Mouse (Mus musculus): ENCODE data around the gene Prkcb. TPM values are rescaled to one million over a fixed set of nuclear protein-coding genes. Genes with fewer than 3 reads are reported as not detected.

Prkcb gene
- polyA plus RNA-seq, 1 experiment, result 1.0 TPM

DNA sequence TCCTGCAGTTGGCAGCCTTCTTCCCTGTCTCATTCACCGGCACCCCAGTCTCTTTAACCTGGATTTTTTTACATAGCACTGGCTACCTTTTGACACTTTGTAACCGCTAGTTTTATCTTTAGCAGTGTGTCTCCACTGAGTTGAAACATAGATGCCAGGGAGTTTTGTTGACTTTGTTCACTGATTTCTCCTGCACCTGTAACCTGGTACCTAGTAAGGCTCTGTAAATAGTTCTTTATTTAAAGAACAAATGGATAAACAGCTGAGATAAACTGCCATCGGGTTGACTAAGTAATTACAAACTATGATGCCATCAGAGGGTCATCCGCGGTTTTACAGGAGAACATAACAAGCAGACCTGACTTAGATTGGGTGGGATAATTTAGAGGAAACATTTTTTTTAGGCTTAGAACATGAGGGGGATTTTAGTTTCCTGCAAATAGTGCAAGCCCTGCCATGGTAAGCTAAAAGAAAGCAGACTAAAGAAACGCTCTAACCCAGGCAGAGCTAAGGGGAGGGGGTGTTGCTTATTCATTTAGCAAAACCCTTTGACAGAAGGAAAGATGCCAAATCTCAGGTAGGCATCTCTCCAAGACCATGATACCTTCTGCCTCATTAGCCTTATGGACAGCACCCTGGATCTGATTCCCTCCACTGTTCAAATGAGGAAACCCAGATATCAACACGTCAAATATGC lies 291.1 kb downstream of the Prkcb start:
- TF ChIP-seq CTCF (IDR thresholded peaks at IDR 0.05; ENCODE audit: borderline replicate concordance, insufficient read depth, low read length) (no peak), POLR2A (IDR thresholded peaks at IDR 0.05; ENCODE audit: low read depth, low read length) (no peak)
- no peaks in the 10 kb centered on the region for H3K4me1 ChIP-seq (ENCODE audit: control insufficient read depth, insufficient read depth, low read length)
- no peak overlapping the region for H3K27ac ChIP-seq (ENCODE audit: insufficient read depth, low read length)
- H3K4me3 ChIP-seq (ENCODE audit: insufficient read depth, low read length), result no peak overlapping the region

DNA sequence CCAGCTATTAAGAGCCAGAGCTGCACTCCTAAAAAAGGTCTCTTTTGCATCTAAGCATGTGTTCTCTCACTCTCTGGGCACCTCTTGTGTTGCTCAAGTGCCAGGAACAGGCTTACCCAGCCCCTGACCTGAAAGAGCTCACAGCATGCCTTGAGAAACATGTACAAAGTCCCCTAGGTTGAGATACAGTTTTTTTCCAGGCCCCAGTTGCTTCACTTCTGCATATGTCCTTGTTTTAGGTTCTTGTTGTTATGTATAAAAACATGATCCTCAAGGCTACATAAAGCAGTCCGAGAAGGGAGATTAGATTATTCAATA lies 291.6 kb downstream of the Prkcb start:
- TF ChIP-seq CTCF (IDR thresholded peaks at IDR 0.05; ENCODE audit: borderline replicate concordance, insufficient read depth, low read length) (no peak), POLR2A (IDR thresholded peaks at IDR 0.05; ENCODE audit: low read depth, low read length) (no peak)
- Histone ChIP-seq H3K27ac (ENCODE audit: insufficient read depth, low read length) (no peak overlapping the region), H3K4me1 (ENCODE audit: control insufficient read depth, insufficient read depth, low read length) (no peaks in the 10 kb centered on the region), H3K4me3 (ENCODE audit: insufficient read depth, low read length) (no peak overlapping the region)

DNA sequence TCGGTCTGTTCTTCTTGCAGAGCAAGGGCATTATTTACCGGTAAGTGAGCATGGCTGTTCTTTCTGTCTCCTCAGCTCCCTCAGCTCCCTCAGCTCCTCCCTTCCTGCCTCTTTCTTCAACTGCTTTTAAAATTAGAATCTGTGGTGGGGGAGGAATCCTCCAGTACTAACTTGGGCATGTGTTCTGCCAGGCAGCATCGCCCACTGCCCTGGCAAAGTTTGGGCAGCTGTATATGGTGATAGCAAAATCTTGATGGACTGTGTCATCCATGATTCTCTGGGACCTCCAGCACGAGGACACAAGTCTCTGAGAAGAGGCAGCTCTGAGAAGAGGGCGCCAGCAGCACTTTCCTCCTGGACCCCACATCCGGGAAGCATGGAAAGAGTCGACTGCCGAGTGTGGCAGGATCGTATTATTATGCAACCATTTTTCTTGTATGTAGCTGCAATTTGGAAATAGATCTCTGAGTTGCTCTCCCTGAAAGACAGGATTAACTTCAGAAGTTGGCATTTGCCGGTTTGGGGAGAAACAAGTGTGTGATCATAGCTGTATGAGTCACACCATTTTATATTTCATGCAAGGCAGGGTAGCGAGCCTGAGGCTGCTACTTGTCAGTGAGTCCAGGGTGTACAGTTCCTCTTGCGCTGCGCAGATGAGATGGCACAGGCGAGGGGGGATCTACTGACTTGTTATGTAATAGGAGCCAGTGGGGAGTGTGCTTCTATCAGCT lies 296.0 kb downstream of the Prkcb start:
- Histone ChIP-seq H3K4me3 (ENCODE audit: insufficient read depth, low read length) (no peak overlapping the region), H3K4me1 (ENCODE audit: control insufficient read depth, insufficient read depth, low read length) (no peaks in the 10 kb centered on the region), H3K27ac (ENCODE audit: insufficient read depth, low read length) (no peak overlapping the region)
- TF ChIP-seq CTCF (IDR thresholded peaks at IDR 0.05; ENCODE audit: borderline replicate concordance, insufficient read depth, low read length) (no peak), POLR2A (IDR thresholded peaks at IDR 0.05; ENCODE audit: low read depth, low read length) (no peak)

DNA sequence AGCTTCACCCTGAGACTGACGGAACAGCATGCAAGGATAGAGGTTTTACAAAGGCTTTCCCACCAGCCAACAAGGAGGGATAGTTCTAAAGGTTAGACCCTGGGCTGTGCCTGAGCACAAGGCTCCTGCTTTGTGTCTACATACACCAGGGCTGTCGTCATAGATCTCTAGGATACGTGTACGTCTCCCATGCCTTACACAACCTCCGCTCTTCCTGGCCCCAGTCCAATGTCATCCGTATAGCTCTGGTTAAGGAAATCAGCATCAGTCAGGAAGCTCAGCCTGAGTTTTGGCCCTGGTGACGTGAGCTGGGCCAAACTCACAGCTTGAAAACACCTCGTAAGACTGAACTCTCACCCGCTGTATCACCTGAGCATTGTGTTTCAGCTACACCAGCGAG lies 307.3 kb downstream of the Prkcb start:
- Histone ChIP-seq H3K27ac (ENCODE audit: insufficient read depth, low read length) (no peak overlapping the region), H3K4me3 (ENCODE audit: insufficient read depth, low read length) (no peak overlapping the region), H3K4me1 (ENCODE audit: control insufficient read depth, insufficient read depth, low read length) (no peaks in the 10 kb centered on the region)
- TF ChIP-seq CTCF (IDR thresholded peaks at IDR 0.05; ENCODE audit: borderline replicate concordance, insufficient read depth, low read length) (no peak), POLR2A (IDR thresholded peaks at IDR 0.05; ENCODE audit: low read depth, low read length) (no peak)

DNA sequence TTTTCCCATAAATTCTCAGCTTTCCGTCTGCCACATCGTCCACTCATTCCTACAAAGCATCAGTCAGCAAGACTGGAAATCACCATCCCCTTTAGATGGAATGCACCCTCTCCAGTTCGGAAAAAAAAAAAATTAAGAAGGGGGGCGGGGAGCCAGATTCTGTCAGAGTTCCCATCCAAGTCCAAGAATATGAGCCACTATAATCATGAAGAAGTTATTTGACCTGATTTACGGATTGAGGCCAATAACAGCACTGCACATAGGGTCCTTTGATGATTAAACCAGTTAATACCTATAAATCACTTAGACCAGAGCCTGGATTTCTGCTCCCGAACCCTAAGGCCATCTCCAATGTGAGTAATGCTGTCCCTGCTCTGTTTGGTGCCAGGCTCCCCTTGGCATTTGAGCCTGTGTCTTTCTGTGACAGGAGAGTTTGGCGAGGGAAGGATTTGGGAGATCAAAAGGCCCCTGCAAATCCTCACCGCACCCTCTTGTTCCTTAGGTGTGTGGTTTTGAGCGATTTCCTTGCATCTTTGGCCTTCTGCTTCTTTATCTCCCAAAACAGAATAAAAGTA lies 308.1 kb downstream of the Prkcb start:
- H3K4me1 ChIP-seq (ENCODE audit: control insufficient read depth, insufficient read depth, low read length), result no peaks in the 10 kb centered on the region
- H3K4me3 ChIP-seq (ENCODE audit: insufficient read depth, low read length), result no peak overlapping the region
- TF ChIP-seq POLR2A (IDR thresholded peaks at IDR 0.05; ENCODE audit: low read depth, low read length) (no peak), CTCF (IDR thresholded peaks at IDR 0.05; ENCODE audit: borderline replicate concordance, insufficient read depth, low read length) (no peak)
- no peak overlapping the region for H3K27ac ChIP-seq (ENCODE audit: insufficient read depth, low read length)

DNA sequence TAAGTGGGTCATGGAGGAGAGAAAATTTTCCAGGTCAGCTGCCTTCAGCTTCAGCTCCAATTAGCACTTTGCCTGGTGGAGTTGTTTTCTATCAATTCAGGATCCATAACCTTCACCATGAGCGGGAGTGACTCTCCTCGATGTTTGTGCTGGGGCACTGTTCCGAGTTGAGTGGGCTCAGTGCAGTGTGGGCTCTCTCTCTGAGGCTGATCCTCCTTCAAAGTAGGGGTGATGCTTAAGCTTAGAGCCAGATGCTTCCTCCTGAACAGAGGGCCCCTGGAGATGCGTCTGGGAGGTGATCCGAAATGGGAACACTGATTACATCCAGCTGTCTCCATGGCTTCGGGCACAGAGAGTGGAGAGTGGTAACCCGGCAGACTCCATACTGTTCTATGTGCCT lies 308.8 kb downstream of the Prkcb start:
- Histone ChIP-seq H3K4me1 (ENCODE audit: control insufficient read depth, insufficient read depth, low read length) (no peaks in the 10 kb centered on the region), H3K4me3 (ENCODE audit: insufficient read depth, low read length) (no peak overlapping the region), H3K27ac (ENCODE audit: insufficient read depth, low read length) (no peak overlapping the region)
- TF ChIP-seq POLR2A (IDR thresholded peaks at IDR 0.05; ENCODE audit: low read depth, low read length), result no peak
- TF ChIP-seq CTCF (IDR thresholded peaks at IDR 0.05; ENCODE audit: borderline replicate concordance, insufficient read depth, low read length), result no peak

DNA sequence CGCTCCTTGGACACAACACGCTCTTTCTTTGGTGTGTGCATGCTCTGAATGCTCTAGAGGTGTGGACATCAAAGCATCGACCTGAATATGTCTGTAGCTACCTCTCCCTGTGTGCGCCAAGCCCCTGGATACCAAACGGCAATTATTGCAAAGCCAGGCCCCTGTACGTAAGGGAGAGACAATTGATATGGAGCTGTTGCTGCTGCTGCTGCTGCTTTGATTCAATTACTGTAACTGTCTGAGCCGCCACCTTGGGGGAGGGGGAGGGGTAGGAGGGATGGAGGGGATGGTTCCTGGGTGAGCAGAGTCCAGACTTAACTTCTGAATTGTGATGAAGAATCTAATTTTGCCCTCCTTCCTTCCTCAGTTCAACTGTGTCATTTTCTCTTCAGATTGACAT lies 312.3 kb downstream of the Prkcb start:
- no peak overlapping the region for H3K27ac ChIP-seq (ENCODE audit: insufficient read depth, low read length)
- no peaks in the 10 kb centered on the region for H3K4me1 ChIP-seq (ENCODE audit: control insufficient read depth, insufficient read depth, low read length)
- no peak overlapping the region for H3K4me3 ChIP-seq (ENCODE audit: insufficient read depth, low read length)
- no peak for TF ChIP-seq POLR2A (IDR thresholded peaks at IDR 0.05; ENCODE audit: low read depth, low read length)
- TF ChIP-seq CTCF (IDR thresholded peaks at IDR 0.05; ENCODE audit: borderline replicate concordance, insufficient read depth, low read length), result no peak

DNA sequence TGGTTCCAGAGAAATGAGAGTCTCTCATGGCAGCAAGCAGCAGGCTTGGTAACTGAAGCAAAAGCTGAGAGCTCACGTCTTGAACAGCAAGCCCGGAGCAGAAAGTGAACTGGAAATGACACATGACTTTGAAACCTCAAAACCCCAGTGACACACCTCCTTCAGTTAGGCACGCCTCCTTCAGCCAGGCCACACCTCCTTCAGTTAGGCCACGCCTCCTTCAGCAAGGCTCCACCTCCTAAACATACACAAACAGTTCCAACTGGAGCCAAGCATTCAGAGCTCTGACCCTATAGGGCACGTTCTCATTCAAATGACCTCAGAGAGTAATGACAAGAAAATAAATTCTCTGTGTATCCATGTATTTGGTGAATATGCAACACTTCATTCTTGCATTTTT lies 316.5 kb downstream of the Prkcb start:
- Histone ChIP-seq H3K4me3 (ENCODE audit: insufficient read depth, low read length) (no peak overlapping the region), H3K27ac (ENCODE audit: insufficient read depth, low read length) (no peak overlapping the region), H3K4me1 (ENCODE audit: control insufficient read depth, insufficient read depth, low read length) (no peaks in the 10 kb centered on the region)
- TF ChIP-seq POLR2A (IDR thresholded peaks at IDR 0.05; ENCODE audit: low read depth, low read length) (no peak), CTCF (IDR thresholded peaks at IDR 0.05; ENCODE audit: borderline replicate concordance, insufficient read depth, low read length) (no peak)

DNA sequence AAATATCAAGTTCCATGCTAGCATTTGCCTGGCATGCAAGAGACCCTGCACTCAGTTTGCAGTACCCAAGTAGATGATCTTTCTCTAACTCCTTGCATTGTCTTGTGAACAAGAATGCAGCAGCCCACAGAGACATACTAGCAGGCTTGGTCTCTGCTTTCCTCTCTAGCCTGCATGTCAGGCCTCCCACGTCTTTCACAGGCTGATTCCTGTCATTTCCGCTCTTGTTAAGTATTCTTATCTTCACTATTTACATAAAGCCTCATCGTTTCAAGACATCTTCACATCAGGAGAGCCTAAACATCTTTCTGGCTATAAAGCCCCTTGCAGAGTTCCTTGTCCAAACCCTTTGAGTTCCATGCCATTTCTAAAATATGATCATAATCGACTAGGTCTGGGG lies 320.9 kb downstream of the Prkcb start:
- no peak for TF ChIP-seq POLR2A (IDR thresholded peaks at IDR 0.05; ENCODE audit: low read depth, low read length)
- no peak for TF ChIP-seq CTCF (IDR thresholded peaks at IDR 0.05; ENCODE audit: borderline replicate concordance, insufficient read depth, low read length)
- Histone ChIP-seq H3K4me3 (ENCODE audit: insufficient read depth, low read length) (no peak overlapping the region), H3K27ac (ENCODE audit: insufficient read depth, low read length) (no peak overlapping the region), H3K4me1 (ENCODE audit: control insufficient read depth, insufficient read depth, low read length) (no peaks in the 10 kb centered on the region)

DNA sequence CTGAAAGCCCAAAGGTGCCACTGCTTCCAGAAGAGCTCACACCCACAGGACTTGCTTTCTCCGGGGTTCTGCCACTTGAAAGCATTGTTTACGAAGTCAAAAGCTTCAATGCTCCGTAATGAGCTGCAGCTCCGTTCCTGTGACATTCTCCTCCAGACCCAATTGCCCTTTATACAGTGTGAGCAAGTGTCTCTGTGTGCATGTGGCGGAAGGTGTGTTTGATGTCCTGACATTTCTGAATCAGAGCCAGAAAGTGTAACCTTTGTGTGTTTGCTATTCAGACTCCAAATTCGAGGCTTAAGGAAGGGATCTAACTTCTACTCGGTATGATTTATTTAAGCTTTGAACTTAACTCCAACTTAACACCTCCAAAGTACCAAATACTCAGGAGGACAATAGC lies 321.6 kb downstream of the Prkcb start:
- Histone ChIP-seq H3K27ac (ENCODE audit: insufficient read depth, low read length) (no peak overlapping the region), H3K4me3 (ENCODE audit: insufficient read depth, low read length) (no peak overlapping the region), H3K4me1 (ENCODE audit: control insufficient read depth, insufficient read depth, low read length) (no peaks in the 10 kb centered on the region)
- TF ChIP-seq CTCF (IDR thresholded peaks at IDR 0.05; ENCODE audit: borderline replicate concordance, insufficient read depth, low read length) (no peak), POLR2A (IDR thresholded peaks at IDR 0.05; ENCODE audit: low read depth, low read length) (no peak)

Measured in embryonic fibroblast, embryonic 13.5 days (primary cell).